Mouse (Mus musculus) lung, embryonic 15.5 days (tissue): Measurements from ENCODE around the gene Lman1l. TPM values are rescaled to one million over a fixed set of nuclear protein-coding genes. Genes with fewer than 3 reads are reported as not detected.

Source experiments
- ATAC-seq: fragments of 200-750 bp; cut with Nextera tagmentation; 2 replicates; pipeline ENCODE4 v1.8.0; 2017; ENCODE audit warnings: moderate number of reproducible peaks, borderline replicate concordance; ENCODE audit not compliant: low FRiP score, low TSS enrichment; ENCODE audit errors: extremely low read depth
- H3K27ac ChIP-seq: fragments of 300-500 bp; sonication (generic); 2 replicates; pipeline ENCODE4 v1.5.1; 2015; ENCODE audit warnings: moderate library complexity, mild to moderate bottlenecking, inconsistent platforms
- H3K27me3 ChIP-seq: fragments of 300-500 bp; sonication (generic); 2 replicates; pipeline ENCODE4 v1.6.1; 2015; ENCODE audit warnings: inconsistent platforms
- H3K36me3 ChIP-seq: fragments of 300-500 bp; sonication (generic); 2 replicates; pipeline ENCODE4 v1.6.1; 2015; ENCODE audit warnings: inconsistent platforms
- H3K4me1 ChIP-seq: fragments of 300-500 bp; sonication (generic); 2 replicates; pipeline ENCODE4 v1.6.1; 2015; ENCODE audit warnings: inconsistent platforms
- H3K4me2 ChIP-seq: fragments of 300-500 bp; sonication (generic); 2 replicates; pipeline ENCODE4 v1.6.1; 2015; ENCODE audit warnings: inconsistent platforms, mild to moderate bottlenecking, moderate library complexity
- H3K4me3 ChIP-seq: fragments of 300-500 bp; sonication (generic); 2 replicates; pipeline ENCODE4 v1.5.1; 2015; ENCODE audit warnings: mild to moderate bottlenecking, inconsistent platforms
- H3K9ac ChIP-seq: fragments of 300-500 bp; sonication (generic); 2 replicates; pipeline ENCODE4 v1.6.1; 2015; ENCODE audit warnings: inconsistent platforms
- H3K9me3 ChIP-seq: fragments of 300-500 bp; sonication (generic); 2 replicates; pipeline ENCODE4 v1.6.1; 2016; ENCODE audit warnings: inconsistent platforms
- WGBS: fragments of 180-500 bp; shearing (Covaris S2); methylation state at CpG from one replicate; pipeline ENCODE4 v1.1.7; 2015; 5-methylcytosine and 5-hydroxymethylcytosine counted together
- polyA plus RNA-seq: library from polyadenylated mRNA; unstranded; fragments of >200 nt; fragmentation: Nextera tagmentation; extraction: Ambion mirVana; gene quantifications from 2 replicates; pipeline ENCODE4 v1.2.1, GENCODE M21; 2015

The Lman1l gene
- polyA plus RNA-seq, 1 experiment from 2014 or later: not detected

GRCm38 (mm10) chr9:57565741-57566221 lies 54.8 kb downstream of the Lman1l start:
- H3K9me3 ChIP-seq: no peaks in the 10 kb centered on the region
- no peaks in the 10 kb centered on the region for H3K27me3 ChIP-seq
- H3K4me3 ChIP-seq: no peak overlapping the region
- no peak overlapping the region for H3K9ac ChIP-seq
- 0 out of 2 replicates have a peak overlapping the region, but pooled peaks have one; percentile 10 for H3K27ac ChIP-seq
- peaks cover 37% of the 10 kb centered on the region for H3K4me1 ChIP-seq
- ATAC-seq: no peak
- H3K4me2 ChIP-seq: no peak overlapping the region
- WGBS: 46% methylated on average over 10 of the region's 10 CpGs
- peaks cover 13% of the 10 kb centered on the region; the same call in 1 of the 2 replicates for H3K36me3 ChIP-seq

- no peak overlapping the region for H3K9ac ChIP-seq
- ATAC-seq: no peak
- H3K36me3 ChIP-seq: peaks cover 13% of the 10 kb centered on the region; the same call in 1 of the 2 replicates
- H3K27me3 ChIP-seq: no peaks in the 10 kb centered on the region
- peaks cover 43% of the 10 kb centered on the region for H3K4me1 ChIP-seq
- no peak overlapping the region for H3K27ac ChIP-seq
- H3K4me3 ChIP-seq: no peak overlapping the region
- 79% methylated on average over 6 of the region's 6 CpGs for whole genome bisulfite sequencing
- no peak overlapping the region for H3K4me2 ChIP-seq
- no peaks in the 10 kb centered on the region for H3K9me3 ChIP-seq
These were observed 56.0 kb downstream of the Lman1l start for GRCm38 (mm10) chr9:57564609-57565008.

GRCm38 (mm10) chr9:57562896-57563372 lies 57.6 kb downstream of the Lman1l start:
- 40% methylated on average over 4 of the region's 4 CpGs for WGBS
- Histone ChIP-seq H3K9me3 (no peaks in the 10 kb centered on the region), H3K4me3 (no peak overlapping the region), H3K4me1 (peaks cover 43% of the 10 kb centered on the region), H3K9ac (no peak overlapping the region), H3K36me3 (0 out of 2 replicates have a peak, but pooled peaks cover under 1% of the 10 kb centered on the region), H3K4me2 (no peak overlapping the region; the same call in 1 of the 2 replicates), H3K27me3 (no peaks in the 10 kb centered on the region), H3K27ac (peak overlapping the region; percentile 23; the same call in 1 of the 2 replicates)
- no peak for ATAC-seq

GRCm38 (mm10) chr9:57561711-57562099 lies 58.9 kb downstream of the Lman1l start:
- H3K4me3 ChIP-seq: peak overlapping the region; percentile 80
- H3K4me1 ChIP-seq: peaks cover 39% of the 10 kb centered on the region
- peak overlapping the region; percentile 63; the same call in 1 of the 2 replicates for H3K9ac ChIP-seq
- H3K36me3 ChIP-seq: no peaks in the 10 kb centered on the region
- peak overlapping the region; percentile 77 for H3K4me2 ChIP-seq
- no peak overlapping the region for H3K27ac ChIP-seq
- H3K9me3 ChIP-seq: no peaks in the 10 kb centered on the region
- WGBS: 78% methylated on average over 13 of the region's 13 CpGs
- ATAC-seq: no peak
- H3K27me3 ChIP-seq: no peaks in the 10 kb centered on the region; the same call in 1 of the 2 replicates

- Histone ChIP-seq H3K4me1 (peaks cover 39% of the 10 kb centered on the region), H3K9me3 (no peaks in the 10 kb centered on the region), H3K4me2 (peak within 1 kb of the TSS; percentile 77), H3K27me3 (no peaks in the 10 kb centered on the region; the same call in 1 of the 2 replicates), H3K9ac (peak within 1 kb of the TSS; percentile 63), H3K27ac (peak within 1 kb of the TSS; percentile 61), H3K36me3 (no peaks in the 10 kb centered on the region), H3K4me3 (peak within 1 kb of the TSS; percentile 80)
- WGBS: under 1% methylated on average over 37 of the region's 37 CpGs
- peak; percentile 99 for ATAC-seq
These were observed 59.5 kb downstream of the Lman1l start, which contains the start of gene Scamp2 for GRCm38 (mm10) chr9:57560861-57561710. Gene Scamp2, plus strand, starts transcription at chr9:57560943.

- Histone ChIP-seq H3K4me1 (peaks cover 31% of the 10 kb centered on the region), H3K9ac (peak overlapping the region; percentile 63), H3K27me3 (no peaks in the 10 kb centered on the region; the same call in 1 of the 2 replicates), H3K27ac (peak overlapping the region; percentile 61; the same call in 1 of the 2 replicates), H3K36me3 (no peaks in the 10 kb centered on the region), H3K4me2 (peak overlapping the region; percentile 77), H3K4me3 (peak overlapping the region; percentile 80), H3K9me3 (no peaks in the 10 kb centered on the region)
- 26% methylated on average over 7 of the region's 7 CpGs for WGBS
- ATAC-seq: no peak
These were observed 60.3 kb downstream of the Lman1l start for GRCm38 (mm10) chr9:57560263-57560662.

GRCm38 (mm10) chr9:57559568-57559967 lies 61.0 kb downstream of the Lman1l start:
- no peaks in the 10 kb centered on the region for H3K9me3 ChIP-seq
- ATAC-seq: no peak
- no peak overlapping the region for H3K4me3 ChIP-seq
- no peaks in the 10 kb centered on the region for H3K36me3 ChIP-seq
- no peak overlapping the region for H3K4me2 ChIP-seq
- peaks cover 31% of the 10 kb centered on the region for H3K4me1 ChIP-seq
- H3K9ac ChIP-seq: no peak overlapping the region
- WGBS: 61% methylated on average over 2 of the region's 2 CpGs
- H3K27me3 ChIP-seq: no peaks in the 10 kb centered on the region; the same call in 1 of the 2 replicates
- no peak overlapping the region for H3K27ac ChIP-seq

- Histone ChIP-seq H3K4me2 (no peak overlapping the region), H3K27ac (no peak overlapping the region), H3K9me3 (no peaks in the 10 kb centered on the region), H3K4me1 (peaks cover 29% of the 10 kb centered on the region), H3K27me3 (no peaks in the 10 kb centered on the region; the same call in 1 of the 2 replicates), H3K4me3 (no peak overlapping the region), H3K9ac (no peak overlapping the region), H3K36me3 (no peaks in the 10 kb centered on the region)
- 73% methylated on average over 4 of the region's 4 CpGs for WGBS
- ATAC-seq: no peak
These were observed 61.9 kb downstream of the Lman1l start for GRCm38 (mm10) chr9:57558625-57559024.

- 72% methylated on average over 3 of the region's 3 CpGs for WGBS
- H3K9ac ChIP-seq: no peak overlapping the region
These were observed 63.4 kb downstream of the Lman1l start for GRCm38 (mm10) chr9:57557215-57557614.

More at GRCm38 (mm10) chr9:57557215-57557614, 63.4 kb downstream of the Lman1l start:
- Histone ChIP-seq H3K27me3 (no peaks in the 10 kb centered on the region; the same call in 1 of the 2 replicates), H3K36me3 (no peaks in the 10 kb centered on the region), H3K27ac (no peak overlapping the region), H3K9me3 (no peaks in the 10 kb centered on the region), H3K4me2 (no peak overlapping the region), H3K4me3 (no peak overlapping the region), H3K4me1 (peaks cover 16% of the 10 kb centered on the region)
- no peak for ATAC-seq
